Mouse (Mus musculus): ENCODE measurements around the gene Znrf1. TPM values are rescaled to one million over a fixed set of nuclear protein-coding genes. Genes with fewer than 3 reads are reported as not detected.

The Znrf1 gene
- polyA plus RNA-seq, 1 experiment from 2014 or later: 48.7 TPM

DNA sequence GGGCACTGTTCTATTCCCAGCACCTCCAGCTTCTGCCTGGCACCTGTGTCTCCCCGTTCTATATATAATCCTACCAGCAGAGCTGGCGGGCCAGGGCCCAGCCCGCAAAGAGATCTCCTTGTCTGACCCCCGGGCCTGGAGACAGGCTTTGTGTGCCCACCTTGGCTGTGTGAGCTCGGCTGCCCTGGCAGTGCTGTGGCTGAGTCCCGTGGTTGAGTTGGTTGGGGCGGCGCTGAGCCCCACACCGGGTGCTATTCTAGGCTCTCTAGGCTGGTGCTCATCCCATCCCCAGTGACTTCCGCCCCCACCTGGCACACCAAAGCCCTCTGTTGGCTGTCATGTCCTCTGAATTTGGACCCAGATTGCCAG lies 88.9 kb downstream of the Znrf1 start:
- H3K9ac ChIP-seq (ENCODE audit: low read depth, low read length): no peak overlapping the region
- H3K36me3 ChIP-seq (ENCODE audit: control insufficient read depth, insufficient read depth, low read length): no peaks in the 10 kb centered on the region
- ATAC-seq (ENCODE audit: low FRiP score): no peak
- no peaks in the 10 kb centered on the region for H3K4me1 ChIP-seq (replicated peaks; ENCODE audit: control insufficient read depth, insufficient read depth, low read length)
- H3K4me3 ChIP-seq (ENCODE audit: low read depth, low read length): no peak overlapping the region
- H3K9me3 ChIP-seq (ENCODE audit: control insufficient read depth, low read length): no peaks in the 10 kb centered on the region
- 97% methylated on average over 10 of the region's 10 CpGs for WGBS
- H3K27me3 ChIP-seq (ENCODE audit: control insufficient read depth, insufficient read depth, low read length): no peaks in the 10 kb centered on the region
- H3K27ac ChIP-seq (ENCODE audit: low read depth, low read length): no peak overlapping the region
- DNase-seq (ENCODE audit: low spot score): no peak
- no peak overlapping the region for H3K4me2 ChIP-seq (replicated peaks; ENCODE audit: low read depth, low read length)

GRCm38 (mm10) chr8:111625694-111626527 lies 90.0 kb downstream of the Znrf1 start:
- no peaks in the 10 kb centered on the region for H3K9me3 ChIP-seq (ENCODE audit: control insufficient read depth, low read length)
- ATAC-seq (ENCODE audit: low FRiP score): peak; percentile 12; the same call in 1 of the 2 replicates
- H3K4me1 ChIP-seq (replicated peaks; ENCODE audit: control insufficient read depth, insufficient read depth, low read length): no peaks in the 10 kb centered on the region
- H3K4me3 ChIP-seq (ENCODE audit: low read depth, low read length): no peak overlapping the region
- no peak overlapping the region for H3K27ac ChIP-seq (ENCODE audit: low read depth, low read length)
- WGBS: 42% methylated on average over 6 of the region's 6 CpGs
- H3K9ac ChIP-seq (ENCODE audit: low read depth, low read length): no peak overlapping the region
- no peaks in the 10 kb centered on the region for H3K36me3 ChIP-seq (ENCODE audit: control insufficient read depth, insufficient read depth, low read length)
- no peak overlapping the region for H3K4me2 ChIP-seq (replicated peaks; ENCODE audit: low read depth, low read length)
- H3K27me3 ChIP-seq (ENCODE audit: control insufficient read depth, insufficient read depth, low read length): no peaks in the 10 kb centered on the region
- DNase-seq (ENCODE audit: low spot score): peak; percentile 84

DNA sequence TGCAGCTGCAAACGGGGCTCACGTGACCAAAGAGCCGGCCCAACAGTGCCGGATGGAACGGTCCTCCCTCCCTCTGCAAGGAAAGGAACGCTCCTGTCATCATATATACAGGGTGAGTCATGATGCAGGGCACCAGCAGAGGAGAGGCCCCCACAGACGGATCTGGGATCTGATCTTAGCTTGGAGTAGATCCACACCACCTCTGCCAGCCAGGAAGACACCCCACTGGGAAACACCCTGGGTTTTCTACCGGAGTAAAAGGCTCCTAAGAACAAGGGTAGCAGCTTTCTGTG lies 90.6 kb downstream of the Znrf1 start:
- ATAC-seq (ENCODE audit: low FRiP score) (no peak), DNase-seq (ENCODE audit: low spot score) (no peak)
- Histone ChIP-seq H3K27me3 (ENCODE audit: control insufficient read depth, insufficient read depth, low read length) (no peaks in the 10 kb centered on the region), H3K4me2 (replicated peaks; ENCODE audit: low read depth, low read length) (no peak overlapping the region), H3K9me3 (ENCODE audit: control insufficient read depth, low read length) (no peaks in the 10 kb centered on the region), H3K9ac (ENCODE audit: low read depth, low read length) (no peak overlapping the region), H3K4me3 (ENCODE audit: low read depth, low read length) (no peak overlapping the region), H3K4me1 (replicated peaks; ENCODE audit: control insufficient read depth, insufficient read depth, low read length) (no peaks in the 10 kb centered on the region), H3K36me3 (ENCODE audit: control insufficient read depth, insufficient read depth, low read length) (no peaks in the 10 kb centered on the region), H3K27ac (ENCODE audit: low read depth, low read length) (no peak overlapping the region)
- 80% methylated on average over 8 of the region's 8 CpGs for WGBS

DNA sequence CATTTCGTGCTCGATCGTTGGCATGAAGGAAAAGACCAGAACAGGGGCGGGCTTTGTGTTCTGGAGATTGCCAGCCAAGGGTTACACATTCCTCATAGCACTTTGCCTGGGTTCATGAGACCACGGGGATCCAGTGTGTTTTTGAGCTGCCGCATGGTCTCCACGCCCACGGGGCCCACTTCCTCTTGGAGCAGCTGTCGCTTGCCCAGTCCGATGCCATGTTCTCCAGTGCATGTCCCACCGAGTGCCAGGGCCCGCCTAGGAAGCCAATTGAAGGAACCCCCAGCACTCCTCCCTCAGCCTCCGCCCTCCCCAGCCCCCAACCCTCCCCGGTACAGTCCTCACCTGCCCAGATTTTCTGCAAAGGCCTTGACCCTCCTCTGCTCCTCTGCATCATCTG lies 91.0 kb downstream of the Znrf1 start:
- Histone ChIP-seq H3K4me2 (replicated peaks; ENCODE audit: low read depth, low read length) (no peak overlapping the region), H3K4me3 (ENCODE audit: low read depth, low read length) (no peak overlapping the region), H3K36me3 (ENCODE audit: control insufficient read depth, insufficient read depth, low read length) (no peaks in the 10 kb centered on the region), H3K9ac (ENCODE audit: low read depth, low read length) (no peak overlapping the region), H3K4me1 (replicated peaks; ENCODE audit: control insufficient read depth, insufficient read depth, low read length) (no peaks in the 10 kb centered on the region), H3K27ac (ENCODE audit: low read depth, low read length) (no peak overlapping the region), H3K9me3 (ENCODE audit: control insufficient read depth, low read length) (no peaks in the 10 kb centered on the region), H3K27me3 (ENCODE audit: control insufficient read depth, insufficient read depth, low read length) (no peaks in the 10 kb centered on the region)
- ATAC-seq (ENCODE audit: low FRiP score) (no peak), DNase-seq (ENCODE audit: low spot score) (no peak)
- WGBS: 94% methylated on average over 14 of the region's 14 CpGs

GRCm38 (mm10) chr8:111627923-111628322 lies 92.0 kb downstream of the Znrf1 start:
- no peaks in the 10 kb centered on the region for H3K27me3 ChIP-seq (ENCODE audit: control insufficient read depth, insufficient read depth, low read length)
- ATAC-seq (ENCODE audit: low FRiP score): no peak
- 97% methylated on average over 9 of the region's 9 CpGs for WGBS

DNA sequence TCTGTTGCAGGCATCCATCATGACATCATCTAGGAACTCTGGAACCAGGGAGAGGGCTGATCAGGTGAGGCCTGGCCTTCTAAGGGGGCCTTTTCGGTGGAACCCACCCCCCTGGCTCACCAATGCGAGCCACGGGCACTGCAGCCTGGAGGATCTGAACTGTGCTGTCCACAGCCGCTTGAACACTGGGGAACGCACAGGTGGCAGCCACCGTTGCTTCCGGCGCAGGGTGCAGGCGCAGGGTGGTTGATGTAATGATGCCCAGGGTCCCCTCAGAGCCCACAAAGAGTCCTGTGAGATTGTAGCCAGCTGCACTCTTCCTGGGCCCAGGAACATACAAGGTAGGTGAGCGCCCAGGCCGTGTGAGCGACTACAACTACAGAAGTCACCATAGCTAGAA lies 92.5 kb downstream of the Znrf1 start:
- Histone ChIP-seq H3K9me3 (ENCODE audit: control insufficient read depth, low read length) (no peaks in the 10 kb centered on the region), H3K36me3 (ENCODE audit: control insufficient read depth, insufficient read depth, low read length) (no peaks in the 10 kb centered on the region), H3K9ac (ENCODE audit: low read depth, low read length) (no peak overlapping the region), H3K27ac (ENCODE audit: low read depth, low read length) (no peak overlapping the region), H3K27me3 (ENCODE audit: control insufficient read depth, insufficient read depth, low read length) (no peaks in the 10 kb centered on the region), H3K4me2 (replicated peaks; ENCODE audit: low read depth, low read length) (no peak overlapping the region), H3K4me1 (replicated peaks; ENCODE audit: control insufficient read depth, insufficient read depth, low read length) (no peaks in the 10 kb centered on the region), H3K4me3 (ENCODE audit: low read depth, low read length) (no peak overlapping the region)
- DNase-seq (ENCODE audit: low spot score) (no peak), ATAC-seq (ENCODE audit: low FRiP score) (no peak)
- WGBS: 95% methylated on average over 12 of the region's 12 CpGs

More at GRCm38 (mm10) chr8:111627923-111628322, 92.0 kb downstream of the Znrf1 start:
- Histone ChIP-seq H3K4me2 (replicated peaks; ENCODE audit: low read depth, low read length) (no peak overlapping the region), H3K4me3 (ENCODE audit: low read depth, low read length) (no peak overlapping the region), H3K27ac (ENCODE audit: low read depth, low read length) (no peak overlapping the region), H3K36me3 (ENCODE audit: control insufficient read depth, insufficient read depth, low read length) (no peaks in the 10 kb centered on the region), H3K9ac (ENCODE audit: low read depth, low read length) (no peak overlapping the region), H3K4me1 (replicated peaks; ENCODE audit: control insufficient read depth, insufficient read depth, low read length) (no peaks in the 10 kb centered on the region), H3K9me3 (ENCODE audit: control insufficient read depth, low read length) (no peaks in the 10 kb centered on the region)
- DNase-seq (ENCODE audit: low spot score): no peak

DNA sequence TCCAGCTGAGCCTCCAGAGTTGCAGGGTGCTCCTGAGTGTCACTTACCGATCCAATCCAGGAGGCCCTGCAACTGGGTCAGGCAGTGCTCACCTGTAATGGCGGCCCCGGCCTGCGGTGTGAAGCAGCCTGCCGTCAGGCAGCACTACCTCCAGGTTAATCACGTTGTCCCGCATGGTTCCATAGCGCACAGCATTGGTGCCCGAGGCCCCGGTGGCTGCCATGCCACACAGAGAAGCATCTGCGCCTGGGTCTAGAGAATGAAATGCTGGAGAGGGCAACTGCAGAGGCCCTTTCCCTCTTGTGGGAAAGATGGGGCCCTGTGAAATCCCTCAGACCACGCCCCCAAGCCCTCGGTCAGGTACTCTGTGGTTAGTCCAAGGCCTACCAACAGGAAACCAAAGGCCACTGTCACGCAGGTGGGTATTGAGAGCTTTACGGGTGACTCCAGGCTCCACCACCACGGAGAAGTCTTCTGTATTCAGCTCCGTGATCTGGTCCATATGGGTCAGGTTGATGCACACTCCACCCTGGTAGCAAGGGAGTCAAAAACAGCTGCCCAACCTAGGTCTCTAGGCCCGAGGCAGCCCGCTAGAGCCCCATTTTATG lies 93.1 kb downstream of the Znrf1 start:
- no peaks in the 10 kb centered on the region for H3K36me3 ChIP-seq (ENCODE audit: control insufficient read depth, insufficient read depth, low read length)
- ATAC-seq (ENCODE audit: low FRiP score) (no peak), DNase-seq (ENCODE audit: low spot score) (no peak)
- no peak overlapping the region for H3K27ac ChIP-seq (ENCODE audit: low read depth, low read length)
- no peak overlapping the region for H3K9ac ChIP-seq (ENCODE audit: low read depth, low read length)
- WGBS: 87% methylated on average over 19 of the region's 19 CpGs
- no peaks in the 10 kb centered on the region for H3K27me3 ChIP-seq (ENCODE audit: control insufficient read depth, insufficient read depth, low read length)
- no peaks in the 10 kb centered on the region for H3K4me1 ChIP-seq (replicated peaks; ENCODE audit: control insufficient read depth, insufficient read depth, low read length)
- no peaks in the 10 kb centered on the region for H3K9me3 ChIP-seq (ENCODE audit: control insufficient read depth, low read length)
- no peak overlapping the region for H3K4me2 ChIP-seq (replicated peaks; ENCODE audit: low read depth, low read length)
- H3K4me3 ChIP-seq (ENCODE audit: low read depth, low read length): no peak overlapping the region

DNA sequence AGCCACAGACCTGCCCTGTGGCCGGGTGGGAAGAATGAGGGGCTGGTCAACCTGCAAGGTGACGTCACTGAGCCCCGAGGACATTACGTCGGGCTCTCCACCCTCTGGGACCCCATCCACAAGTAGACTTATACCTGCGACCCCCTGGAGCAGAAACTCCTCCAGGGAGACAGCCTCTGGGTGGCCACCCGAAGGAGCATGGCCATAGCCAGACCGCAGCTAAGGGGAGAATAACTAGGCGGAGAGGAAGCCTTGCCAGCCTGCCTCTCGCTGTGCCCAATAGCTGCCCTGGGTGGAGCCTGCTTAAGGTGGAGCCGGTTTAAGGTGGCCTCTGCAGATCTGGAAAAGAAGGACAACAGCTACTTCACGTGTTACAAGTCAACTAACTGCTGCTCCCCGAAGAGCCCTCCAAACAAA lies 94.2 kb downstream of the Znrf1 start, which contains the start of gene Ldhd:
Gene Ldhd, minus strand, starts transcription at position 270 of the 417 bp plus-strand sequence.
- no peak within 1 kb of the TSS for H3K4me2 ChIP-seq (replicated peaks; ENCODE audit: low read depth, low read length)
- 23% methylated on average over 13 of the region's 13 CpGs for WGBS
- no peak within 1 kb of the TSS for H3K4me3 ChIP-seq (ENCODE audit: low read depth, low read length)
- no peaks in the 10 kb centered on the region for H3K27me3 ChIP-seq (ENCODE audit: control insufficient read depth, insufficient read depth, low read length)
- ATAC-seq (ENCODE audit: low FRiP score) (no peak), DNase-seq (ENCODE audit: low spot score) (no peak)
- H3K27ac ChIP-seq (ENCODE audit: low read depth, low read length): no peak within 1 kb of the TSS
- no peaks in the 10 kb centered on the region for H3K4me1 ChIP-seq (replicated peaks; ENCODE audit: control insufficient read depth, insufficient read depth, low read length)
- H3K9ac ChIP-seq (ENCODE audit: low read depth, low read length): no peak within 1 kb of the TSS
- no peaks in the 10 kb centered on the region for H3K36me3 ChIP-seq (ENCODE audit: control insufficient read depth, insufficient read depth, low read length)
- H3K9me3 ChIP-seq (ENCODE audit: control insufficient read depth, low read length): no peaks in the 10 kb centered on the region

DNA sequence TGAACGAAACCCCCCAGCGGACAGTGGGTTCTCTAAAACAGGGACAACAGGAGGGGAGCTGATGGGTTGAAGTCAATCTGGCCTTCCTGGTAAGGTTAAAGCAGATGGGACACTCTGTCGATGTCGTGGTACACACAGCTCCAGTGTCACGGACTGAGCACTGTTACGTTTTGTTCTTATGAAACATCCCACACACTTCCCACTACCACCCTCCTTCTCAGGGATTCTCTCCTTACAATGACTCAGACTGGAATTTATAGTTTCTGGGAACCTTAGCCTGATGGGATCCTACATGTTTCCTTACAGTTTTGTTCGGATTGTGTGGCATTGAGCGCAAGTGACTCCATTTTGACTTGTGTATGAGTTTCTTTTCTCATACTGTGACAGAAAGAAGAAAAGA lies 95.7 kb downstream of the Znrf1 start:
- Histone ChIP-seq H3K27ac (ENCODE audit: low read depth, low read length) (no peak overlapping the region), H3K27me3 (ENCODE audit: control insufficient read depth, insufficient read depth, low read length) (no peaks in the 10 kb centered on the region), H3K9me3 (ENCODE audit: control insufficient read depth, low read length) (no peaks in the 10 kb centered on the region), H3K36me3 (ENCODE audit: control insufficient read depth, insufficient read depth, low read length) (no peaks in the 10 kb centered on the region), H3K4me1 (replicated peaks; ENCODE audit: control insufficient read depth, insufficient read depth, low read length) (no peaks in the 10 kb centered on the region), H3K4me2 (replicated peaks; ENCODE audit: low read depth, low read length) (no peak overlapping the region), H3K4me3 (ENCODE audit: low read depth, low read length) (no peak overlapping the region), H3K9ac (ENCODE audit: low read depth, low read length) (no peak overlapping the region)
- DNase-seq (ENCODE audit: low spot score) (no peak), ATAC-seq (ENCODE audit: low FRiP score) (no peak)
- WGBS: 95% methylated on average over 8 of the region's 8 CpGs
